Mouse (Mus musculus) forebrain, embryonic 12.5 days (tissue): ENCODE measurements around the gene Spsb1. TPM values are rescaled to one million over a fixed set of nuclear protein-coding genes. Genes with fewer than 3 reads are reported as not detected.

Source experiments
- ATAC-seq: fragments of 200-750 bp; cut with Nextera tagmentation; 2 replicates; pipeline ENCODE4 v1.8.0; 2017; ENCODE audit warnings: moderate TSS enrichment; ENCODE audit not compliant: low FRiP score
- H3K27ac ChIP-seq: fragments of 300-500 bp; sonication (generic); 2 replicates; pipeline ENCODE4 v1.5.1; 2016; ENCODE audit warnings: mild to moderate bottlenecking
- H3K27me3 ChIP-seq: fragments of 300-500 bp; sonication (generic); 2 replicates; pipeline ENCODE4 v1.6.1; 2016; ENCODE audit warnings: mild to moderate bottlenecking
- H3K36me3 ChIP-seq: fragments of 300-500 bp; sonication (generic); replicated peaks from 2 replicates; pipeline ENCODE4 v1.6.1; 2016; ENCODE audit warnings: mild to moderate bottlenecking
- H3K4me1 ChIP-seq: fragments of 300-500 bp; sonication (generic); 2 replicates; pipeline ENCODE4 v1.6.1; 2016
- H3K4me2 ChIP-seq: fragments of 300-500 bp; sonication (generic); 2 replicates; pipeline ENCODE4 v1.6.1; 2016; ENCODE audit warnings: mild to moderate bottlenecking, moderate library complexity
- H3K4me3 ChIP-seq: fragments of 300-500 bp; sonication (generic); replicated peaks from 2 replicates; pipeline ENCODE4 v1.5.1; 2016; ENCODE audit warnings: mild to moderate bottlenecking
- H3K9ac ChIP-seq: fragments of 300-500 bp; sonication (generic); 2 replicates; pipeline ENCODE4 v1.6.1; 2016; ENCODE audit warnings: mild to moderate bottlenecking
- H3K9me3 ChIP-seq: fragments of 300-500 bp; sonication (generic); 2 replicates; pipeline ENCODE4 v1.6.1; 2016
- WGBS: fragments of 180-500 bp; shearing (Covaris S2); methylation state at CpG from one replicate; pipeline ENCODE4 v1.1.7; 2016; 5-methylcytosine and 5-hydroxymethylcytosine counted together
- polyA plus RNA-seq: library from polyadenylated mRNA; unstranded; fragments of >200 nt; fragmentation: Nextera tagmentation; extraction: Ambion mirVana; gene quantifications from 2 replicates; pipeline ENCODE4 v1.2.1, GENCODE M21; 2016

Spsb1 gene
- 8.1 and 9.0 TPM in 2 replicates for polyA plus RNA-seq

DNA sequence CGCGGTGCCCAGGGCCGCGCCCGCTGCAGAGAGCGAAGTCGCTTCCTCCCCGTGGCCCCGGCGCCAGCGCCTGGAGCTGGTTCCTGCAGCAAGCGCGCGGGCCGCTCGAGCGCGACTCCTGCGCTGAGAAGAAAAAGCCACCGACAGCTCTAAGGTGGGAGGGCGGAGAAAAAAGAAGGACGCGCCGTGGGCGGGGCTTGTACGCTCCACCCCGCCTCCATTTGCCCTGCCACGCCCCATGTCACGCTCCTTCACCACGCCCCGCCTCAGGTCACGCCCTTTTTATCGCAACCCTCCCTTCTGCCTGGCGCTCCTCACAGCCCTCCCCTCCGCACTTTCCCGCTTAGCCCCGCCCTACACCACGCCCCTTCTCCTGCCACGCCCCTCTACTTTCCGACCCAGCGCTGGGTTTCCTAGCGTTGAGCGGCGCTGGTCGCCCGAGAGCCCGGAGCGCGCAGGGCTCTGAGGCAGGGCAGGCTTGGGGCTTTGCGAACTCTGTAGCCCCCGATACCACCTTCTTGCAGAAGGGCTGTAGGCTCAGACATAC lies at the start of gene Spsb1:
Spsb1 (minus strand) TSS at position 151 of the 547 bp plus-strand sequence.
- Histone ChIP-seq H3K4me1 (peaks cover 18% of the 10 kb centered on the region), H3K9me3 (no peaks in the 10 kb centered on the region), H3K27ac (0 out of 2 replicates have a peak within 1 kb of the TSS, but pooled peaks have one; percentile 8), H3K36me3 (no peaks in the 10 kb centered on the region), H3K4me2 (peak within 1 kb of the TSS; percentile 99), H3K4me3 (peak within 1 kb of the TSS; percentile 65), H3K27me3 (peaks cover 62% of the 10 kb centered on the region), H3K9ac (peak within 1 kb of the TSS; percentile 70)
- ATAC-seq: peak; percentile 85
- under 1% methylated on average over 38 of the region's 51 CpGs for WGBS

DNA sequence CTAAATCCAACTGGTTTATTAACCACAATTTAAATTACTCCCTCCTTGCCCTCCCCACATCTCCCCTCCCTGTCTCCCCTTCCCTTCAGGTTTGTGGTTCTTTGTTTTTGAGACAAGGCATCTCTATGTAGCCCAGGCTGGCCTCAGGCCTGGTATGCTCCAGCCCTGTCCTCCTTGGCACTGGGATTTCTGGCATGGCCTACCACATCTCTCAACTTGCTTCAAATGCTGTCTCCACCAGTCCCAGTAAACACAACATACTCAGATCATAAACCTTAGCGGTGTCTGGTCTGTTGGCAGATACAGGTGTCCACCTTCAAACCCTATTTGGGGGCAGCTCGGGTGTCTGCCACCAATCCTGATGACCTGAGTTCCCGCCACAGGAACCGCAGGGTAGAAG lies 48.8 kb upstream of the Spsb1 start:
- Histone ChIP-seq H3K9me3 (no peaks in the 10 kb centered on the region), H3K4me1 (0 out of 2 replicates have a peak, but pooled peaks cover 4% of the 10 kb centered on the region)
- no peak for ATAC-seq

GRCm38 (mm10) chr4:150003021-150003580 lies 48.3 kb upstream of the Spsb1 start:
- WGBS: 80% methylated on average over 7 of the region's 7 CpGs
- Histone ChIP-seq H3K9ac (no peak overlapping the region), H3K4me3 (no peak overlapping the region), H3K27ac (no peak overlapping the region), H3K4me1 (0 out of 2 replicates have a peak, but pooled peaks cover 3% of the 10 kb centered on the region), H3K27me3 (no peaks in the 10 kb centered on the region), H3K9me3 (no peaks in the 10 kb centered on the region), H3K36me3 (no peaks in the 10 kb centered on the region), H3K4me2 (no peak overlapping the region)
- no peak for ATAC-seq

More for the DNA sequence above, 48.8 kb upstream of the Spsb1 start:
- Histone ChIP-seq H3K27me3 (no peaks in the 10 kb centered on the region), H3K4me2 (no peak overlapping the region), H3K27ac (no peak overlapping the region), H3K4me3 (no peak overlapping the region), H3K36me3 (no peaks in the 10 kb centered on the region), H3K9ac (no peak overlapping the region)
- 92% methylated on average over 4 of the region's 4 CpGs for WGBS

GRCm38 (mm10) chr4:150002021-150002528 lies 47.2 kb upstream of the Spsb1 start:
- WGBS: 79% methylated on average over 12 of the region's 12 CpGs
- Histone ChIP-seq H3K4me1 (no peaks in the 10 kb centered on the region), H3K4me3 (no peak overlapping the region), H3K9ac (no peak overlapping the region), H3K27ac (no peak overlapping the region), H3K36me3 (no peaks in the 10 kb centered on the region), H3K27me3 (no peaks in the 10 kb centered on the region), H3K4me2 (no peak overlapping the region), H3K9me3 (no peaks in the 10 kb centered on the region)
- ATAC-seq: no peak

DNA sequence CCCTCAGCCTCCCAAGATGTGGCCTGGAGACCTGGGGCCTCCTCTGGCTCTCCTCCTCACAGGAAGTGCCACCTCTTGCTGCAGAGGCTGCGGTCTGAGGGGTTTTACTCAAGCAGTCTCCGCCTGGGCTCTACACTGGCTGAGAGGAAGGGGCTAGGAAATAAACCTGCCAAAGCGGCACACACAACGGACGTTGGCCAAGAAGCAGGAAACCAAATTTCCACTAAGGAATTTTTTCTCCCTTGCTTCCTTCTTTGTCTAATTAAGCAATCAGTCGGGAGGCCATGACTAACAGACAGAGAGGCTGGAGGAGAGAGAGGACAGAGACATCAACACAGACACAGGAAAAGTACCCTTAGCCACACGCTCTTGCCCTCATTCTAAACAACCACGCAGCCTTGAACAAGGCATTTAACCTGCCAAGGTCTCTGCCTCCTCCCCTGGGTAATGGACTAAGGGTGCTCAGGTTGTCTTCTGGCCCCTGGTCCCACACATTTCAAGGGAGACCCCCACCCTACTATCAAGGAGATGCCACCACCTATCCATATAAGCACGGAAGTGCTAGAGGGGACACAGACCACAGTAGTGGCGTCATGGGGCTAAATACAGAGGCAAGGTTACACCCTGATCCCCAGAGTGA lies 46.5 kb upstream of the Spsb1 start:
- H3K4me2 ChIP-seq: no peak overlapping the region
- H3K9me3 ChIP-seq: no peaks in the 10 kb centered on the region
- no peak overlapping the region for H3K4me3 ChIP-seq
- no peak overlapping the region for H3K27ac ChIP-seq
- H3K27me3 ChIP-seq: no peaks in the 10 kb centered on the region
- no peak for ATAC-seq
- H3K36me3 ChIP-seq: no peaks in the 10 kb centered on the region
- no peaks in the 10 kb centered on the region for H3K4me1 ChIP-seq
- WGBS: 76% methylated on average over 10 of the region's 10 CpGs
- H3K9ac ChIP-seq: no peak overlapping the region

GRCm38 (mm10) chr4:149999931-150000555 lies 45.2 kb upstream of the Spsb1 start:
- no peak overlapping the region for H3K27ac ChIP-seq
- 91% methylated on average over 15 of the region's 15 CpGs for WGBS
- no peak for ATAC-seq

DNA sequence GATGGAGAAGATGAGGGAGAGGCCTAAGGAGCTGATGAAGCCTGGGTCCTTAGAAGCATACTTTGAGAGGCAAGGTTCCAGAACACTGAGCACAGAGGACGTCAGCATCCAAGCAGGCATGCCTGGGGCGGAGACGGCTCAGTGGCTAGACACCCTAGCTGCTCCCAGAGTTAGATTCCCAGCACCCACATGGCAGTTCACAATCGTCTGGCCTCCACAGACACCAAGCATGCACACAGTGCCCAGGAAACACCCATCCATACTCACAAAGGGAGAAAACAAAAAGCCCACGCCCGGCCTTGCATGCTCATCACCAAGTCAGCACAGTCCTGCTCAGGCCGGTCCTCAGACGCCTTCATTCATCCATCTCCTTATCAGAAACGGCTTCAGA lies 44.7 kb upstream of the Spsb1 start:
- Histone ChIP-seq H3K27me3 (peaks cover 4% of the 10 kb centered on the region; the same call in 1 of the 2 replicates), H3K4me3 (no peak overlapping the region), H3K27ac (no peak overlapping the region), H3K9ac (no peak overlapping the region), H3K4me1 (no peaks in the 10 kb centered on the region), H3K36me3 (no peaks in the 10 kb centered on the region), H3K9me3 (no peaks in the 10 kb centered on the region), H3K4me2 (no peak overlapping the region)
- no peak for ATAC-seq
- WGBS: 82% methylated on average over 9 of the region's 9 CpGs

More at GRCm38 (mm10) chr4:149999931-150000555, 45.2 kb upstream of the Spsb1 start:
- no peaks in the 10 kb centered on the region for H3K4me1 ChIP-seq
- no peaks in the 10 kb centered on the region for H3K36me3 ChIP-seq
- no peaks in the 10 kb centered on the region for H3K9me3 ChIP-seq
- no peak overlapping the region for H3K4me3 ChIP-seq
- H3K9ac ChIP-seq: no peak overlapping the region
- H3K27me3 ChIP-seq: peaks cover 4% of the 10 kb centered on the region; the same call in 1 of the 2 replicates
- H3K4me2 ChIP-seq: no peak overlapping the region

DNA sequence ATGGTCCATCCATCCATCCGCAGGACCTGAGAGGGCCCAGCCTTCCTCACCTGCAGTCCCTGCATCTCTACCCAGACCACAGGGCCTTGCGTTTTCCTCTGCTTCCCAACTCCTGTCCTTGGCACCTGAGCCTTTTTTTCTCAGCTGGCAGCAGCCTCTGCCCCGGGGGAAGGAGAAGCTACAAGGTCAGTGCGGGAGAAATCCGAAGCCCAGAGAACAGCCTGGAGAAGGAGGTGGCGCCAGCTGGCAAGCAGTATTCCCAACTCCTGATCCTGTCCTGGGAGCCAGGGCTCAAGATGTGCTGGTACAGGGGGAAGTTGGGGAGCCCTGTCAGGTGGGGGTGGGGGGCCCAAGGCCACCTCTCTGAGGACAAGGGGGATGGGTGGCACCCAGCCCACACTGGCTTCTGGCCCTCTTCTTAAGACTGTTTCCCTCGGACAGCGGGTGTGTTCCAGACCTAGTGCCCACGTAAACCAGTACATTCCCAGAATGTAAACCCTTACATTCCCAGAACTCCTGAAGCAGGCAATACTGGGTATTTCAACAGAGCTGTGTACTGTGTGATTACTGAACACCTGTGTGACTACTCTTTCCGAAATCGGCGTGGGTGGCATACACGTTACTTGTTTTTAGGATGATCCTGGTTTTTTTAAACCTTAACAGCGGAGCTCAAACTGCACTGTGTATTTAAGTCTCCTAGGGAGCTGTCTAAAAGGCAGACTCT lies 44.1 kb upstream of the Spsb1 start:
- Histone ChIP-seq H3K4me1 (no peaks in the 10 kb centered on the region), H3K9ac (no peak overlapping the region), H3K4me3 (no peak overlapping the region), H3K27ac (no peak overlapping the region), H3K27me3 (peaks cover 4% of the 10 kb centered on the region; the same call in 1 of the 2 replicates), H3K4me2 (no peak overlapping the region), H3K9me3 (no peaks in the 10 kb centered on the region), H3K36me3 (no peaks in the 10 kb centered on the region)
- 87% methylated on average over 14 of the region's 14 CpGs for WGBS
- ATAC-seq: no peak

DNA sequence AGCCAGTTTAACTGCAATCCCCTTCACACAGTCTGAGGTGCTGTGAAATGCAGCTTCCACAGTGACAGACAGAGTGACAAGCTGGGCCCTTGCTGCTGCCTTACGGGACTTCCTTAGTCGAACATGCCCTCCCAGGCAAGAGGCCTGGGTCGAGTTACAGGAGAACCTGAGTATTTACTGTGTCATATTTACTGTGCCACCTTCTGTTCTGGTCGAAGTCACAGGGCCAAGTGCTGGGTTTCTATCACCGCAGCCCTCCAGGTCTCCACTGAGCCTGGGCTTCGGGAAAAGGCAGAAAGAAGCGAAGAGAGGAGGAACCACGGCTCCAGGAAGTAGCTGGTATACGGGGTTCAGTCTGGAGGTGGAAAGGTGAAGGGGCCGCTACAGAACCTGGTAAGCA lies 43.2 kb upstream of the Spsb1 start:
- Histone ChIP-seq H3K27me3 (peaks cover 4% of the 10 kb centered on the region; the same call in 1 of the 2 replicates), H3K4me1 (no peaks in the 10 kb centered on the region), H3K36me3 (no peaks in the 10 kb centered on the region), H3K27ac (no peak overlapping the region), H3K9ac (no peak overlapping the region), H3K4me3 (no peak overlapping the region), H3K4me2 (no peak overlapping the region), H3K9me3 (no peaks in the 10 kb centered on the region)
- 79% methylated on average over 10 of the region's 10 CpGs for WGBS
- ATAC-seq: no peak

DNA sequence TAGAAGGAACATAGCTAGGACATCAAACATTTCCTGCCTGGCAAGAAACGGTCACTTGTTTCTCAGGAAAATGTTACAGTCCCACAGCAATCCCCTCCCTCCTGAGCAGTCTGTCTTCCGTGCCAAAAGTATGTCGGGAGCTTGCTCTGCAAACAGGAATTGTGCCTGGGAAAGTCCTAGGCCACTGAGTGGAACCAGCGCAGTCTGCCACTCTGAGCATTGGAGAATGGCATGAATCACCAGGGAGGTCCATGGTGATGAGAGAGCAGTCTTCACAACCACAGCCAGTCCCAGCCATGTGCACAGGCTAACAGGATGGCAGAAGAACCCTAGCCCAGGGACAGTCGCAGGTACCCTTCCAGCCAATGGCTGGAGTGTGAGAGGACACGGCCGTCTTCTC lies 41.6 kb upstream of the Spsb1 start:
- H3K4me2 ChIP-seq: no peak overlapping the region
- peaks cover 8% of the 10 kb centered on the region; the same call in 1 of the 2 replicates for H3K27me3 ChIP-seq
- ATAC-seq: no peak
- WGBS: 88% methylated on average over 7 of the region's 7 CpGs
- no peak overlapping the region for H3K4me3 ChIP-seq
- no peaks in the 10 kb centered on the region for H3K9me3 ChIP-seq
- no peak overlapping the region for H3K9ac ChIP-seq
- no peaks in the 10 kb centered on the region for H3K36me3 ChIP-seq
- H3K4me1 ChIP-seq: no peaks in the 10 kb centered on the region
- H3K27ac ChIP-seq: no peak overlapping the region

GRCm38 (mm10) chr4:149995911-149996310 lies 41.1 kb upstream of the Spsb1 start:
- peaks cover 13% of the 10 kb centered on the region; the same call in 1 of the 2 replicates for H3K27me3 ChIP-seq
- 92% methylated on average over 7 of the region's 7 CpGs for WGBS
- no peaks in the 10 kb centered on the region for H3K36me3 ChIP-seq
- H3K9me3 ChIP-seq: no peaks in the 10 kb centered on the region
- no peak overlapping the region for H3K9ac ChIP-seq
- H3K4me3 ChIP-seq: no peak overlapping the region
- no peak overlapping the region for H3K27ac ChIP-seq
- H3K4me1 ChIP-seq: peaks cover 4% of the 10 kb centered on the region
- no peak overlapping the region for H3K4me2 ChIP-seq
- ATAC-seq: no peak

- Histone ChIP-seq H3K27ac (no peak overlapping the region), H3K4me1 (peaks cover 18% of the 10 kb centered on the region), H3K36me3 (no peaks in the 10 kb centered on the region), H3K9me3 (no peaks in the 10 kb centered on the region), H3K27me3 (peaks cover 26% of the 10 kb centered on the region), H3K4me3 (no peak overlapping the region), H3K4me2 (no peak overlapping the region), H3K9ac (no peak overlapping the region)
- no peak for ATAC-seq
- 87% methylated on average over 10 of the region's 10 CpGs for WGBS
Measured at GRCm38 (mm10) chr4:149994218-149994617, 39.4 kb upstream of the Spsb1 start.
